Mouse (Mus musculus) cerebellum, adult 9-10 months (tissue): ENCODE measurements around the gene Wnt2.

Source experiments
- DNase-seq: peaks from one replicate; pipeline ENCODE4 v3.0.0; 2022

Gene Wnt2

GRCm38 (mm10) chr6:17978324-17978723, 52.1 kb downstream of the Wnt2 start:
- DNase-seq, result no peak

DNA sequence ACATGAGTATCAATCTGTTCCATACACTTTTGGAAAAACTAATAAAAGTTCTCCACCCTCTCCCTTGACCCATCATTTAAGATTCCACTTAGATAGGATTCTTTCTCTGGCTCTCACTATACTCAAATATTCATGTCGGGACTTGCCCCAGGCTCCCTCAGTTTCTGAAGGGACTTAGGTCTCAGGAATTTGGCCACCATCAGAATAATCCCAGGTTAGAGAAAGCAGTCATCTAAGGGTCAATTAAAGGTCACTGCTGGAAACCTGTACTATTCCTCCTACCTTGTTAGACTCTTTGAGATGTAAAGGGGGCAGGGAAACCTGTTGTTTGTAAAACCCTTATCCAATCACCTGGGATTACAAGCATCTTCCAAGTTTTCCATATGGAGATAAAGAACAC, 53.2 kb downstream of the Wnt2 start:
- no peak for DNase-seq

DNA sequence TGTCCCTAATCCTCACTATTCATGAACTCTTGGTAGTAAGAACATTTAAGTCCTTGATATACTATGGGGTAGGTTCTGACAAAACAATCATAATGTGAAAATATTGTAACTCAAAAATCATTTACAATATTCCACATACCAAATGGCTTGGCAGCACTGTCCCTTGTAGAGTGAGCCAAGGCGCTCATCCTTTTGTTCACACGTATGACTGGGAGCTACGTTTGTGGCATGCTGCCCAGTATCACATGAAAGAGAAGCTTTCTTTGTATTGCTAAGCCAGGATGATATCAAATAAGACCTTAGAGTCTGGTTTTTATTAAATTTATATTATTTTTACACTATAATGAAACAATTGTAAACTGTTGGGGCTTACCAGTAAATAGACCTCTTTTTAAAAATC, 56.0 kb downstream of the Wnt2 start:
- no peak for DNase-seq

DNA sequence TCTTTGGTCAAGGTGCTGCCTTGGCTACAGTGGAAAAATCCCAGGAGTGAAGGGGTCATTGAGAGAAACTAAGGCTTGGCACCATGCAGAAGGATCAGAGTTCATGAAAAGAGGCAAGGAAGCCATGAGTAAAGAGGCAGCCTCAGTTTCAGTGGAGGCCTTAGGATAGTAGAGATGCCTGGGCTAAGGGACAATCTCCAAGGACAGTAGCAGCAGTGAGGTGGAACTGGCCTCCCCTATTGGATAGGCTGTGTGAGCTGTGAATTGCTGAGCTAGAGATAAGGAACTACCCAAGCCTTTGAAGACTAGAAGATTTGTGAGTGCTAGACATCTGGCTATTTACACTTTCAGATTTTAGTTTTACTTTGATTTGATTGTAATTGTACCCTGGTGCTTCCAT, 59.0 kb downstream of the Wnt2 start:
- DNase-seq, result no peak

GRCm38 (mm10) chr6:17969815-17970214, 60.6 kb downstream of the Wnt2 start:
- no peak for DNase-seq

- DNase-seq, result no peak
Observed at GRCm38 (mm10) chr6:17968467-17969144, 61.8 kb downstream of the Wnt2 start.

GRCm38 (mm10) chr6:17963455-17963854, 66.9 kb downstream of the Wnt2 start:
- no peak for DNase-seq

GRCm38 (mm10) chr6:17951779-17952178, 78.6 kb downstream of the Wnt2 start:
- no peak for DNase-seq

- DNase-seq, result no peak
Observed at GRCm38 (mm10) chr6:17949103-17949502, 81.3 kb downstream of the Wnt2 start.

DNA sequence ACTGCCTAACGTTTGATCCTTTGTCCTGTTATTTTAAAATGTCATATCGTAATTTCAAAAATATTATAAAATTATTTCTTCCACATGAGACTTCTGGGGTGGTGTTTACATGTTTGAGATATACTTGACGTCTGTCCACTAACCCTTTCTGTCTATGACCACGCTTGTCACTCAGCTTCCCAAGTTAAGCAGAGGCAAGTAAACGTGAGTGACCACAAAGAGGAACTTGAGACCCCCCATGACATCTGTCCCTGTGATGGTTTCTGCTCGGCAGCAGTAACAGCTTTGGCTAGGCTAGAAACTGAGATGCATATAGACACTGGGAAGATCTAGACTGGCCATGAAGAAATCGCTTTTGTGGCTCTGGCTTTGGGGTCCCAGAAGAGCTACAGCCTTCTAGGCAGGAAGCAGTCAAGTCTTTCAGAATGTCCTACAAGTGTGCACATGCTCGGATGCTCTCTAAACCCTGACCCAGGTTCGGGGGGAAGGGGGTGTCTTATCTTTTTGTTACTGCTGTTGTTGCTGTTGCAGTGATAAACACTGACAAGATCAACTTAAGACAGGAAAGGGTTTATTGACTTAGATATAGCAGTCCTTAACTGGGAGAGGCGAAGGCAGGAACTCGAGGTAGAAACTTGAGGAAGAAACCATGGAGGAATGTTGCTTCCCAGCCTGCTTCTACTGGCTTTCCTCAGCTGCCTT, 83.1 kb downstream of the Wnt2 start:
- DNase-seq, result no peak

- DNase-seq, result no peak
Observed at GRCm38 (mm10) chr6:17946456-17946855, 83.9 kb downstream of the Wnt2 start.

DNA sequence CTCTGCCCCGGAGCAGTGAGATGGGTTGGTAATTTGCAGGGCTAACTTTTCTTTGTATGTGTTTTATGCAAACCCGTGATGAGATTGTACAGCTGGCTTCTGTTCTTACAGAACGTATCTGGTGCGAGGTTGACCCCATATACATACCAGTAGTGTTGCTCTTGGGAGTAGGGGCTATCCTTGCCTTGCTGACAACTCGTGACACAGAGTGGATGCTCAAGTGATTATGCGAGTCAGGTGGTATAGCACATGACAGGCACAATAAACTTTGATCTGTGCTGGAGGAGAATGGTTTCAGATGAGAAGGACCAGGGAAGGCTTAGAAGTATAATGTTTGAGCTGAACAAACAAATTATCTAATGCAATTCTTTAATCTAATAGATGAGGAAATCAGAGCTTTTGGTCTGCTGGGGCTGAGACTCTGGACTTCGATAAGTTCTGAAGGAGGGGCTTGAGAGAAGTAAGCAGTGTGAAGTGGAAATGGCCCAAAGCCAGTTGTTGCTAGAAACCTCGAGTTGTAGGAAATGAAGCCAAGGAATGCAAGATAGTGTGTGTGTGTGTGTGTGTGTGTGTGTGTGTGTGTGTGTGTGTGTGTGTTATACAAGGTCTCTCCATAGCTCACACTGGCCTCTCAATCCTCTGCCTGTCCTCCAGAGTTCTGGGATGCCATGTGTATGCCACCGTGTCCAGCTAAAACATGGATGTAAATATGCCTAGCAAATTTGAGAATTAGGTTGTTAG, 86.3 kb downstream of the Wnt2 start:
- no peak for DNase-seq

DNA sequence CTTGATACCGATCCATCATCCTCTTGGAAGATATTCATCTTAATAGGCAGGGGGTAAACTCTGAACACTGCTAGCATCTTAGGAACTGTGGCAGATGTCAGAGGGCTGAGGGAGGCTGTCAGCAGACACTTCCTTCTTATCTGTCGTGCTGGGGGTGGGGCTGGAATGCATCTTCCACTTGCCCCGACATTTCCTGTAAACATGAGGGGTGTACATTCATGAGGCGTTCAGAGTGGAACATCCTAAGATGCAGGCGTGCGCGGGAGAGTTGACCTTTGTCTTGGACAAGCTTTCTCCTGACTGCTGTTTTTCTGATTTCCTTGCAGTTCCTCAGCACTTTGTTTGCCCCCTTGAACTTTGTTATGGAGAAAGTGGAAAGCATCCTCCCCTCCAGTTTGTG, 88.0 kb downstream of the Wnt2 start:
- DNase-seq, result no peak

GRCm38 (mm10) chr6:17941916-17942315, 88.5 kb downstream of the Wnt2 start:
- no peak for DNase-seq
